Mouse (Mus musculus) MEL (cell line): ENCODE measurements around the gene Samhd1. TPM values are rescaled to one million over a fixed set of nuclear protein-coding genes. Genes with fewer than 3 reads are reported as not detected.

Experiments
- DNase-seq: peaks from one replicate; pipeline ENCODE4 v3.0.0; 2011; ENCODE audit warnings: low read depth, low spot score
- H3K27ac ChIP-seq: 2 replicates; pipeline ENCODE4 v1.5.1; 2012; ENCODE audit warnings: low read depth, mild to moderate bottlenecking, control low read depth, low read length, moderate library complexity; ENCODE audit not compliant: control insufficient read depth
- H3K27me3 ChIP-seq, 2 experiments: fragments of 150-350 bp in 1 of 2; sonication (generic) in 1 of 2; 2 replicates each; pipeline ENCODE4 v1.6.1; 2012; ENCODE audit warnings: low read length in 2 of 2, mild to moderate bottlenecking in 2 of 2, improper control_type of control experiment in 1 of 2, moderate library complexity in 1 of 2; ENCODE audit not compliant: insufficient read depth in 2 of 2, control insufficient read depth in 1 of 2
- H3K36me3 ChIP-seq, 2 experiments: 2 replicates each; pipeline ENCODE4 v1.6.1; 2012 to 2014; ENCODE audit warnings: low read length in 2 of 2, improper control_type of control experiment in 1 of 2, inconsistent platforms in 1 of 2, mild to moderate bottlenecking in 1 of 2; ENCODE audit not compliant: insufficient read depth in 2 of 2, control insufficient read depth in 1 of 2
- H3K4me1 ChIP-seq, 2 experiments: fragments of 150-350 bp in 1 of 2; sonication (generic) in 1 of 2; 2 replicates each; pipeline ENCODE4 v1.6.1; 2012; ENCODE audit warnings: low read length in 2 of 2, improper control_type of control experiment in 1 of 2, mild to moderate bottlenecking in 1 of 2; ENCODE audit not compliant: insufficient read depth in 2 of 2, control insufficient read depth in 1 of 2
- H3K4me3 ChIP-seq, 2 experiments: fragments of 150-350 bp in 1 of 2; sonication (generic) in 1 of 2; 2 replicates each; pipeline ENCODE4 v1.5.1; 2012; ENCODE audit warnings: low read depth in 2 of 2, low read length in 2 of 2, mild to moderate bottlenecking in 2 of 2, moderate library complexity in 2 of 2, control low read depth in 1 of 2, improper control_type of control experiment in 1 of 2; ENCODE audit not compliant: control insufficient read depth in 1 of 2, insufficient read depth in 1 of 2
- H3K79me2 ChIP-seq: 2 replicates; pipeline ENCODE4 v1.6.1; 2012; ENCODE audit warnings: mild to moderate bottlenecking, low read length, moderate library complexity; ENCODE audit not compliant: control insufficient read depth, poor library complexity, insufficient read depth
- H3K9ac ChIP-seq: 2 replicates; pipeline ENCODE4 v1.6.1; 2012; ENCODE audit warnings: low read depth, mild to moderate bottlenecking, control low read depth, low read length, moderate library complexity; ENCODE audit not compliant: control insufficient read depth, poor library complexity, severe bottlenecking
- H3K9me3 ChIP-seq: fragments of 150-350 bp; sonication (generic); replicated peaks from 2 replicates; pipeline ENCODE4 v1.6.1; 2012; ENCODE audit warnings: mild to moderate bottlenecking, low read length, improper control_type of control experiment, moderate library complexity; ENCODE audit not compliant: insufficient read depth
- BHLHE40 ChIP-seq: IDR thresholded peaks from 2 replicates; pipeline ENCODE4 v1.6.1; 2012; ENCODE audit warnings: low read depth, mild to moderate bottlenecking, inconsistent platforms, low read length, improper control_type of control experiment, borderline replicate concordance
- CHD1 ChIP-seq: IDR thresholded peaks from 2 replicates; pipeline ENCODE4 v1.6.1; 2012; ENCODE audit warnings: low read depth, mild to moderate bottlenecking, inconsistent platforms, low read length, improper control_type of control experiment
- CHD2 ChIP-seq: IDR thresholded peaks from 2 replicates; pipeline ENCODE4 v1.6.1; 2011; ENCODE audit warnings: low read length, improper control_type of control experiment
- E2F4 ChIP-seq: IDR thresholded peaks from 2 replicates; pipeline ENCODE4 v1.6.1; 2011; ENCODE audit warnings: low read depth, low read length, improper control_type of control experiment, borderline replicate concordance
- ELF1 ChIP-seq: IDR thresholded peaks from 2 replicates; pipeline ENCODE4 v1.6.1; 2014; ENCODE audit warnings: low read depth, mild to moderate bottlenecking, inconsistent platforms, low read length, improper control_type of control experiment, moderate library complexity
- ETS1 ChIP-seq: IDR thresholded peaks from 2 replicates; pipeline ENCODE4 v1.6.1; 2012; ENCODE audit warnings: low read depth, mild to moderate bottlenecking, inconsistent platforms, low read length, improper control_type of control experiment, moderate library complexity
- HCFC1 ChIP-seq: IDR thresholded peaks from 2 replicates; pipeline ENCODE4 v1.6.1; 2012; ENCODE audit warnings: low read depth, mild to moderate bottlenecking, inconsistent platforms, low read length, improper control_type of control experiment, moderate library complexity
- JUND ChIP-seq: IDR thresholded peaks from 2 replicates; pipeline ENCODE4 v1.6.1; 2011; ENCODE audit warnings: low read depth, mild to moderate bottlenecking, improper control_type of control experiment, low read length
- MAX ChIP-seq: IDR thresholded peaks from 2 replicates; pipeline ENCODE4 v1.6.1; 2011; ENCODE audit warnings: low read length, improper control_type of control experiment
- MAZ ChIP-seq: IDR thresholded peaks from 2 replicates; pipeline ENCODE4 v1.6.1; 2012; ENCODE audit warnings: low read depth, mild to moderate bottlenecking, inconsistent platforms, low read length, improper control_type of control experiment
- MEF2A ChIP-seq: IDR thresholded peaks from 2 replicates; pipeline ENCODE4 v1.6.1; 2014; ENCODE audit warnings: low read depth, mild to moderate bottlenecking, inconsistent platforms, low read length, improper control_type of control experiment; ENCODE audit not compliant: poor library complexity, insufficient replicate concordance, severe bottlenecking; ENCODE audit errors: extremely low read depth
- MXI1 ChIP-seq: IDR thresholded peaks from 2 replicates; pipeline ENCODE4 v1.6.1; 2011; ENCODE audit warnings: mild to moderate bottlenecking, low read depth, low read length, improper control_type of control experiment
- MYC ChIP-seq: IDR thresholded peaks from 2 replicates; pipeline ENCODE4 v1.6.1; 2011; ENCODE audit warnings: low read depth, mild to moderate bottlenecking, low read length, improper control_type of control experiment, moderate library complexity
- NELFE ChIP-seq: IDR thresholded peaks from 2 replicates; pipeline ENCODE4 v1.6.1; 2011; ENCODE audit warnings: low read depth, low read length, improper control_type of control experiment
- POLR2AphosphoS2 ChIP-seq: IDR thresholded peaks from 2 replicates; pipeline ENCODE4 v1.6.1; 2011; ENCODE audit warnings: low read length, improper control_type of control experiment
- RAD21 ChIP-seq: IDR thresholded peaks from 2 replicates; pipeline ENCODE4 v1.6.1; 2011; ENCODE audit warnings: mild to moderate bottlenecking, low read depth, low read length, improper control_type of control experiment
- SIN3A ChIP-seq: IDR thresholded peaks from 2 replicates; pipeline ENCODE4 v1.6.1; 2012; ENCODE audit warnings: low read length, improper control_type of control experiment, inconsistent platforms
- SMC3 ChIP-seq: IDR thresholded peaks from 2 replicates; pipeline ENCODE4 v1.6.1; 2011; ENCODE audit warnings: low read depth, low read length, improper control_type of control experiment
- TAL1 ChIP-seq: IDR thresholded peaks from 2 replicates; pipeline ENCODE4 v1.6.1; 2012; ENCODE audit warnings: mild to moderate bottlenecking, inconsistent platforms, low read length, moderate library complexity, mixed read lengths
- TBP ChIP-seq: IDR thresholded peaks from 2 replicates; pipeline ENCODE4 v1.8.0; 2011; ENCODE audit warnings: low read depth, low read length, improper control_type of control experiment
- USF1 ChIP-seq: IDR thresholded peaks from 2 replicates; pipeline ENCODE4 v1.6.1; 2014; ENCODE audit warnings: low read depth, mild to moderate bottlenecking, inconsistent platforms, low read length, improper control_type of control experiment, moderate library complexity
- USF2 ChIP-seq, 2 experiments: IDR thresholded peaks; 2 replicates each; pipeline ENCODE4 v1.6.1; 2011 to 2012; ENCODE audit warnings: improper control_type of control experiment in 2 of 2, low read length in 2 of 2, borderline replicate concordance in 1 of 2, inconsistent platforms in 1 of 2, low read depth in 1 of 2, mild to moderate bottlenecking in 1 of 2; ENCODE audit not compliant: insufficient read depth in 1 of 2
- ZC3H11A ChIP-seq: IDR thresholded peaks from 2 replicates; pipeline ENCODE4 v1.6.1; 2012; ENCODE audit warnings: low read depth, mild to moderate bottlenecking, inconsistent platforms, low read length, improper control_type of control experiment
- ZMIZ1 ChIP-seq: IDR thresholded peaks from 2 replicates; pipeline ENCODE4 v1.6.1; 2012; ENCODE audit warnings: low read depth, mild to moderate bottlenecking, inconsistent platforms, low read length, improper control_type of control experiment, moderate library complexity
- polyA plus RNA-seq, 2 experiments: library from polyadenylated mRNA; stranded (reverse) in 1 of 2; unstranded in 1 of 2; fragments of >175 nt in 1 of 2; fragments of >200 nt in 1 of 2; gene quantifications; 2 replicates each; pipeline versions ENCODE4 v1.2.1 to v1.2.4; 2012; ENCODE audit warnings: low replicate concordance in 2 of 2, low read depth in 1 of 2; ENCODE audit not compliant: insufficient read length in 2 of 2, insufficient read depth in 1 of 2, missing spikeins in 1 of 2
- total RNA-seq: library from RNA; depleted of rRNA; stranded (reverse); fragments of 300-350 nt; gene quantifications from 2 replicates; pipeline ENCODE4 v1.2.3, GENCODE M21; 2012

The Samhd1 gene
- total and polyA plus RNA-seq, 3 experiments = 15.7 to 76.8 (median 50.5) TPM

DNA sequence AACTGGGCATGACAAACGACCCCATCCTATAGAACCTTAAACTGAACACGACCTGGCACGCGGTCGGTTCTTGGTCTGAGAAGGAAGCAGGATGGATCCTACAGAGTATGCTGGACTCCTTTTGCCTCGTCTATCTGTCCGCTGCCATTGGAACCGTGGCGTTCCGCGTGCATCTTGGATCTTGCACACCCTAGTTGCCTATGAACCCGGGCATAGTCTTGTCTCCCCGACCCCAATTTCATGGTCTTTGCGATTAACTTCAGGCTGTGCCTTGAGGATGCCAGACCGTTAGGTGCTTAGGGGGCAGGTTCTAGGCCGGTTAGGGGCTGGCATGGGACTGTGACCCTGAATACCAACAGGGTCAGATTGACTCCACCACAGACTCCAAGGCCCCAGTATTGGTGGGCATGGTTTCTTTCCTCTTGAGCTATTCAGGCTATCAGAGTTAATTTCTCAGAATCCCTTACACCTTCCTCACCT lies 55.3 kb downstream of the Samhd1 start:
- no peaks in the 10 kb centered on the region for H3K79me2 ChIP-seq
- H3K27ac ChIP-seq = no peak overlapping the region
- no peak for TF ChIP-seq ZC3H11A
- no peak for TF ChIP-seq CHD2
- no peak for TF ChIP-seq TBP
- TF ChIP-seq CHD1 = no peak
- no peak for TF ChIP-seq ETS1
- TF ChIP-seq MYC = no peak
- TF ChIP-seq E2F4 = no peak
- no peak for TF ChIP-seq MAX
- TF ChIP-seq SMC3 = no peak
- no peak for TF ChIP-seq TAL1
- no peak for TF ChIP-seq NELFE
- no peak for TF ChIP-seq SIN3A
- TF ChIP-seq ELF1 = no peak
- TF ChIP-seq POLR2AphosphoS2 = no peak
- no peak for TF ChIP-seq JUND
- no peak for TF ChIP-seq MEF2A
- no peak for TF ChIP-seq RAD21
- no peak for TF ChIP-seq MXI1
- H3K9ac ChIP-seq = no peak overlapping the region
- H3K4me1 ChIP-seq = no peaks in the 10 kb centered on the region; a peak in 1 of 4 replicates
- H3K27me3 ChIP-seq = peaks cover 0 to 1% of the 10 kb centered on the region in 2 experiments; a peak in 1 of 4 replicates
- H3K4me3 ChIP-seq = no peak overlapping the region
- no peaks in the 10 kb centered on the region for H3K36me3 ChIP-seq
- no peaks in the 10 kb centered on the region for H3K9me3 ChIP-seq
- DNase-seq = no peak

DNA sequence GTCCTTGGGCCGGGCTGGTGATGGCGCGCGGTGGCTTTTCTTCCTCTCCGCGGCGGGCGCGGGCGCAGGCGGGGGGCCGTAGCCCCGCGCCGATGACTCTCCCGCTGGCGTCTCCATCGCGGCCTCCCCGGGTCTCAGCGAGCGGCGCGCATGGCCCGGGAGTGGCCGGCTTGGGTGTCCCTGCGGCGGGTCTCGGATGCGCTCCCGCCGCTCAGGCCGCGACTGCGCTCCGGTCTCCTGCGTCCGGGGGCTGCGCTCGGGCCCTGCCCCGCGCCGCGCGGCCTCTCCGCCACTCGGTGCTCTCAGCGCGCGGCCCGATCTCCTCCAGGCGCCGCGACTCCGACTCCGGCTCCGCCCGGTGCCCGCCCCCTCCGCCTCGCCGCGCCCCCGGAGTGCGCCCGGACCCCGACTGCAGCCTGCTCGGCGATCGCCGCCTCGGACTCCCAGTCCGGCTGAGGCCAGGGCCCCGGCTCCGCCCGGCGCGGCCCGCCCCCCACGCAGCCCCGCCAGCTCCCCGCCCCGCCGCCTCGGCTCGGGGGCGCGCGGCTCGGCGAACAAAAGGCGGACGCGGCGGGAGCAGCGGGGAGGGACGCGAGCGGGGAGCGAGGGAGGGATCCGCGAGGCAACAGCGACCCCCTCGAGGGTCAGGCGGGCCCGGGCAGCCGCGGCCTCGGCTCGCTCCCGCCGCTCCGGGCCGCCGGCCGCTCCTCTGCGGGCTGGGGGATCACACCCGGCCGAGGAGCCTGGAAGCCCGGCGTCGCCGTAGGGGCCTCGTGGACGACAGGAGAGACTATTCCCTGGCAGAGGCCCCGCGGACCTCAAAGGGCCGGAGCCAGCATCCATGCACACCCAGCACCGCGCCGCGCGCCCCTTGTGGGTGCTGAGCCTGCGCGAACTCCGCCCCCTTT lies 56.0 kb downstream of the Samhd1 start, which contains the start of gene Soga1:
Gene Soga1, minus strand, starts transcription at position 462 of the 908 bp plus-strand sequence.
- Histone ChIP-seq H3K9me3 (no peaks in the 10 kb centered on the region), H3K27ac (no peak within 1 kb of the TSS), H3K36me3 (no peaks in the 10 kb centered on the region), H3K9ac (no peak within 1 kb of the TSS), H3K4me3 (no peak within 1 kb of the TSS), H3K79me2 (no peaks in the 10 kb centered on the region), H3K27me3 (peaks cover 0 to 1% of the 10 kb centered on the region in 2 experiments; a peak in 1 of 4 replicates), H3K4me1 (no peaks in the 10 kb centered on the region)
- TF ChIP-seq ZC3H11A = no peak
- no peak for TF ChIP-seq USF1
- TF ChIP-seq HCFC1 = no peak
- TF ChIP-seq ZMIZ1 = no peak
- TF ChIP-seq BHLHE40 = no peak
- TF ChIP-seq MAX = no peak
- no peak for TF ChIP-seq MAZ
- TF ChIP-seq CHD2 = no peak
- TF ChIP-seq RAD21 = no peak
- no peak for TF ChIP-seq USF2 (IDR thresholded peaks at IDR 0.05; ENCODE audit: borderline replicate concordance in 1 of 2, insufficient read depth in 1 of 2, low read depth in 1 of 2, low read length in 2 of 2)
- no peak for DNase-seq
